Mouse (Mus musculus): Measurements from ENCODE around the gene Ykt6.

DNA sequence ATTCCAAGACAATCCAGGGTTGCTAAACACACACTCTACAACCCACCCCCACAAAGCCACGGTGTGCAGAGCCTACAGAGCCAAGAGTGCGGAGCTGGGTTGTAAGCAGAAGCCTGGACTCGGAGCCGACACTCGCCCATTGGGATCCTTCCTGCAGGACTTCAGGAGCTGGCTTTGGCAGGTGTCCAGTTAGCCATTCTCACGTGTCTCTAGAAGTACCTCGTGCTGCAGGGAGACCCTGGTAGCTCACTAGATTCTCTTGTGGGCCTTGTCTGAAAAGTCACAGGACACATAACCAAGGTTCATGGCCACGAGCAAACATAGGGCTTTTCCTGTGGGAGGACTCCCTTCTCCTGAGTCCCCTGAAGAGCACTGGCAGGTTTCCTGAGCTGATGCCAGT is 42.2 kb upstream of the Ykt6 start:
- no peak for TF ChIP-seq CTCF (IDR thresholded peaks at IDR 0.05)
- TF ChIP-seq POLR2A (IDR thresholded peaks at IDR 0.05; ENCODE audit: insufficient read depth, low read depth, low read length): no peak
- TF ChIP-seq EP300 (IDR thresholded peaks at IDR 0.05; ENCODE audit: insufficient read depth, low read depth, low read length): no peak
